ENCODE assay signal across 8 mouse cellular contexts in the genomic region with DNA sequence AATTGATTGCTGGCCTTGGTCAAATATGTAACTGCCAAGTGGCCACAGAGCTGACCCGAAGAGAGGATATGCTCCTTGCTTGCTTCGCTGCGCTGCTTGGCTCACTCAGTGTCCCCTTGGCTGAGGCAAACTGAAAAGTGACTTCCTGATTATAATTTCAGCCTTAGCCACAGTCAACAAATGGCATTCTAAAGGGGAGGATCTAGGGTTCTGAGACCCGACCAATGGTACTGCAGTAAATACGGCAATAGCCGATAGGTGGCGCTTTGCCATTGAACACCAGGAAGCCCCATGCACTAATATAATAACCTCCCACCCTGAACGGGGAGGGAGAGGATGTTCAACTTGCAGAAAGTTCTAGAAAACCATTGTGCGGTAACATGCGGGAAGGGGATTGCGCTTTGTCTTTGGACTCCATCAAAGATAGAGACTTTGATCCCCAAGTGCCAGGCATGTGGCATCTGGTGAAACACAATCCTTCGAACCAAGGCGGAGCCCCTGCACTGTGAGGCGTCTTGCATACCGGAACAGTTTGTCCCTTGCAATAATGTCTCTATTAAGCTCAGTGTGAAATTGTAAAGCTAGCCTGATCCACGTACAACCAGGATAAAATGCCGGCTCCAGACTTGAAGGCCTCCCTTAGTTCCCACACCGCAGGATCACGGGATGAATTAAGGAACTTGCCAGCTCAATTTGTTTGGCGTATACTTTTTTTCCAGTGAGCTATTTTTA.
DNase-seq lines count a peak whose midpoint lies in the region; ATAC-seq and TF ChIP-seq lines count a peak whose summit lies in the region.
"Had no signal": no experiment of that assay in that cellular context is flagged by ENCODE, and none has a peak within 500 bp of the region (broad histone marks: within the 10 kb centered on the region; RNA-seq: fewer than 3 reads in every experiment).

No protein-coding gene starts in this region.

- TF ChIP-seq CTCF in small intestine, adult 2 months (IDR thresholded peaks at IDR 0.05; ENCODE audit: extremely low read depth, insufficient read length, insufficient replicate concordance, low read depth, low read length) = peak; percentile 54; the same call in 1 of the 2 replicates

- H3K9ac ChIP-seq in limb, embryonic 11.5 days (ENCODE audit: low read length) = no peak overlapping the region
- no peak overlapping the region for H3K9ac ChIP-seq in liver, embryonic 16.5 days (ENCODE audit: low read depth, low read length)

- TF ChIP-seq POLR2A in small intestine, adult 2 months (IDR thresholded peaks at IDR 0.05; ENCODE audit: low read depth, low read length) = no peak

- H3K4me3 ChIP-seq in limb, embryonic 11.5 days (ENCODE audit: low read depth, low read length) = no peak overlapping the region
- no peak overlapping the region for H3K4me3 ChIP-seq in limb, embryonic 10.5 days
- H3K4me3 ChIP-seq in liver, embryonic 16.5 days (ENCODE audit: low read depth, low read length) = no peak overlapping the region
- no peak overlapping the region for H3K4me3 ChIP-seq in small intestine, adult 2 months (ENCODE audit: low read depth, low read length)

- H3K4me1 ChIP-seq in limb, embryonic 11.5 days (ENCODE audit: control insufficient read depth, insufficient read depth, low read length) = peaks cover 5% of the 10 kb centered on the region; the same call in 1 of the 2 replicates
- H3K4me1 ChIP-seq in limb, embryonic 10.5 days = peaks cover 24% of the 10 kb centered on the region
- no peaks in the 10 kb centered on the region for H3K4me1 ChIP-seq in liver, embryonic 16.5 days (ENCODE audit: control insufficient read depth, low read depth, low read length)
- no peaks in the 10 kb centered on the region for H3K4me1 ChIP-seq in small intestine, adult 2 months (ENCODE audit: control insufficient read depth, insufficient read depth, insufficient read length, low read length)

- H3K27me3 ChIP-seq in limb, embryonic 11.5 days (ENCODE audit: control insufficient read depth, insufficient read depth, low read length) = no peaks in the 10 kb centered on the region
- no peaks in the 10 kb centered on the region for H3K27me3 ChIP-seq in limb, embryonic 10.5 days (ENCODE audit: low read depth, poor library complexity, severe bottlenecking)
- no peaks in the 10 kb centered on the region for H3K27me3 ChIP-seq in liver, embryonic 16.5 days (ENCODE audit: control insufficient read depth, insufficient read depth, low read depth, low read length)
- no peaks in the 10 kb centered on the region for H3K27me3 ChIP-seq in small intestine, adult 2 months (ENCODE audit: control insufficient read depth, insufficient read depth, low read length)

- 74% methylated on average over 20 of the region's 20 CpGs for WGBS in limb, embryonic 11.5 days
- 82% methylated on average over 20 of the region's 20 CpGs for WGBS in limb, embryonic 10.5 days
- WGBS in liver, embryonic 16.5 days (ENCODE audit: insufficient replicate concordance) = 69% methylated on average over 20 of the region's 20 CpGs
- WGBS in small intestine, adult 2 months = 70% methylated on average over 20 of the region's 20 CpGs

- H3K9me3 ChIP-seq in limb, embryonic 11.5 days (ENCODE audit: control insufficient read depth, low read length) = no peaks in the 10 kb centered on the region
- no peaks in the 10 kb centered on the region for H3K9me3 ChIP-seq in limb, embryonic 10.5 days (replicated peaks)
- no peaks in the 10 kb centered on the region for H3K9me3 ChIP-seq in liver, embryonic 16.5 days (replicated peaks; ENCODE audit: control insufficient read depth, low read length)

- H3K27ac ChIP-seq in limb, embryonic 11.5 days (replicated peaks; ENCODE audit: low read depth, low read length) = no peak overlapping the region
- H3K27ac ChIP-seq in limb, embryonic 10.5 days = no peak overlapping the region
- H3K27ac ChIP-seq in liver, embryonic 16.5 days (ENCODE audit: low read length) = no peak overlapping the region
- no peak overlapping the region for H3K27ac ChIP-seq in small intestine, adult 2 months (ENCODE audit: insufficient read depth, low read depth, low read length)
- H3K27ac ChIP-seq: macrophage had no signal

- H3K4me2 ChIP-seq in limb, embryonic 11.5 days (ENCODE audit: low read depth, severe bottlenecking) = no peak overlapping the region
- H3K4me2 ChIP-seq in liver, embryonic 16.5 days (ENCODE audit: low read depth, low read length) = no peak overlapping the region

- no peak; the same call in 1 of the 2 replicates for ATAC-seq in limb, embryonic 11.5 days (ENCODE audit: insufficient number of reproducible peaks, low FRiP score, low TSS enrichment, low read depth)
- ATAC-seq in liver, embryonic 16.5 days (ENCODE audit: low read depth) = 0 out of 2 replicates have a peak, but pooled peaks have one; percentile 11

- peak; percentile 55 for DNase-seq in limb, embryonic 11.5 days (ENCODE audit: low spot score)
- DNase-seq in limb, embryonic 10.5 days (ENCODE audit: low spot score) = no peak
- DNase-seq in cerebellum, adult 8-10 months = peak; percentile 10
- DNase-seq in gastrocnemius, adult 8-10 months (ENCODE audit: low spot score in 2 of 2) = peak; percentile 24 to 42
- DNase-seq in frontal cortex, postnatal 10 days (ENCODE audit: low spot score in 2 of 2) = no peak

- no peaks in the 10 kb centered on the region for H3K36me3 ChIP-seq in limb, embryonic 11.5 days (ENCODE audit: control insufficient read depth, insufficient read depth, low read length)
- no peaks in the 10 kb centered on the region for H3K36me3 ChIP-seq in limb, embryonic 10.5 days
- no peaks in the 10 kb centered on the region for H3K36me3 ChIP-seq in liver, embryonic 16.5 days (ENCODE audit: control insufficient read depth, insufficient read depth)
- H3K36me3 ChIP-seq in small intestine, adult 2 months (ENCODE audit: control insufficient read depth, insufficient read depth, low read length) = no peaks in the 10 kb centered on the region

Comparison
In these comparisons a context has a peak if more than half of its experiments do, and no peak if none do; other contexts are left out.
1. DNase-seq: peak in limb, embryonic 11.5 days (single experiment), cerebellum, adult 8-10 months (single experiment) and gastrocnemius, adult 8-10 months (2 of 2); none in limb, embryonic 10.5 days (single experiment) and frontal cortex, postnatal 10 days (0 of 2).